Mouse (Mus musculus) left cerebral cortex, postnatal 14 days (tissue): ENCODE data around the gene Galk2. TPM values are rescaled to one million over a fixed set of nuclear protein-coding genes. Genes with fewer than 3 reads are reported as not detected.
A peak's percentile ranks its signal among the peaks of the same experiment; 100 is the strongest.

Experiments
- DNase-seq, 2 experiments: peaks; one replicate each; pipeline ENCODE4 v3.0.0; 2021 to 2022; ENCODE audit warnings: low spot score in 2 of 2, mixed read lengths in 1 of 2
- intact Hi-C: fragments of 180-260 bp; cut with DNase I; formaldehyde crosslinking; loops from one replicate; pipeline ENCODE4 v1.15.1; 2025
- total RNA-seq, 2 experiments: library from RNA; stranded (reverse); gene quantifications; 2 replicates each; pipeline ENCODE4 v1.2.3; 2021

The Galk2 gene
- total RNA-seq, 2 experiments from 2014 or later = 24.7 to 26.4 TPM

- intact Hi-C loops = loop anchor here (10.0 kb wide), 1 partner anchor 331 kb away; no protein-coding TSS in a partner anchor
- DNase-seq = peak; percentile 34 to 36
Observed at GRCm38 (mm10) chr2:126033114-126033972, 174.4 kb downstream of the Galk2 start.

Other genes with a start within 250 kb of the Galk2 start
- gene Cep152, start 234.0 kb upstream of the Galk2 start, total RNA-seq = 1 to 10 TPM; 1.7 to 2.2 TPM
- 100 to 1,000 TPM; 303 TPM for gene Eid1, start 186.0 kb upstream of the Galk2 start, total RNA-seq
- 1 to 10 TPM; 4.9 to 5.5 TPM for gene Shc4, start 135.0 kb upstream of the Galk2 start, total RNA-seq
- gene Secisbp2l, start 76.2 kb upstream of the Galk2 start, total RNA-seq = 100 to 1,000 TPM; 115 to 117 TPM
- gene Cops2, start within 50 bp of the Galk2 start, total RNA-seq = 10 to 100 TPM; 90.5 to 91.6 TPM
- under 1 TPM; 0.42 to 0.55 TPM for gene Fgf7, start 175.5 kb downstream of the Galk2 start, total RNA-seq